Mouse (Mus musculus): ENCODE measurements around the gene Uck2. TPM values are rescaled to one million over a fixed set of nuclear protein-coding genes. Genes with fewer than 3 reads are reported as not detected.

Uck2 gene
- polyA plus RNA-seq, 1 experiment from 2014 or later: 103 TPM

GRCm38 (mm10) chr1:167282112-167282511, 3.0 kb downstream of the Uck2 start:
- H3K4me1 ChIP-seq: peaks cover 67% of the 10 kb centered on the region
- no peak for ATAC-seq

GRCm38 (mm10) chr1:167280061-167280460, 5.1 kb downstream of the Uck2 start:
- Histone ChIP-seq H3K27ac (no peak overlapping the region; the same call in 1 of the 2 replicates), H3K36me3 (peaks cover 17% of the 10 kb centered on the region), H3K4me3 (no peak overlapping the region), H3K27me3 (replicated peaks) (no peaks in the 10 kb centered on the region; the same call in 1 of the 2 replicates), H3K4me1 (peaks cover 72% of the 10 kb centered on the region), H3K4me2 (no peak overlapping the region), H3K9me3 (replicated peaks) (no peaks in the 10 kb centered on the region), H3K9ac (no peak overlapping the region)
- 72% methylated on average over 10 of the region's 10 CpGs for WGBS (ENCODE audit: insufficient replicate concordance)
- ATAC-seq: no peak

More at GRCm38 (mm10) chr1:167282112-167282511, 3.0 kb downstream of the Uck2 start:
- H3K9me3 ChIP-seq (replicated peaks): no peaks in the 10 kb centered on the region
- 56% methylated on average over 3 of the region's 3 CpGs for WGBS (ENCODE audit: insufficient replicate concordance)
- peaks cover 7% of the 10 kb centered on the region; the same call in 1 of the 2 replicates for H3K27me3 ChIP-seq (replicated peaks)
- H3K4me2 ChIP-seq: peak overlapping the region; percentile 86
- H3K27ac ChIP-seq: 0 out of 2 replicates have a peak overlapping the region, but pooled peaks have one; percentile 87
- peak overlapping the region; percentile 83 for H3K9ac ChIP-seq
- no peak overlapping the region for H3K4me3 ChIP-seq
- H3K36me3 ChIP-seq: peaks cover 17% of the 10 kb centered on the region

GRCm38 (mm10) chr1:167279160-167279715, 5.9 kb downstream of the Uck2 start:
- WGBS (ENCODE audit: insufficient replicate concordance): 52% methylated on average over 13 of the region's 13 CpGs
- H3K4me3 ChIP-seq: no peak overlapping the region
- no peak overlapping the region for H3K4me2 ChIP-seq
- peaks cover 17% of the 10 kb centered on the region for H3K36me3 ChIP-seq
- no peaks in the 10 kb centered on the region for H3K27me3 ChIP-seq (replicated peaks)
- no peaks in the 10 kb centered on the region for H3K9me3 ChIP-seq (replicated peaks)
- 0 out of 2 replicates have a peak, but pooled peaks have one; percentile 15 for ATAC-seq
- H3K27ac ChIP-seq: no peak overlapping the region
- no peak overlapping the region for H3K9ac ChIP-seq
- H3K4me1 ChIP-seq: peaks cover 76% of the 10 kb centered on the region

- ATAC-seq: no peak
- 79% methylated on average over 6 of the region's 6 CpGs for WGBS (ENCODE audit: insufficient replicate concordance)
Measured at GRCm38 (mm10) chr1:167278395-167278794, 6.7 kb downstream of the Uck2 start.

GRCm38 (mm10) chr1:167274646-167275390, 10.3 kb downstream of the Uck2 start:
- peak overlapping the region; percentile 77 for H3K27ac ChIP-seq
- WGBS (ENCODE audit: insufficient replicate concordance): 72% methylated on average over 12 of the region's 12 CpGs
- ATAC-seq: no peak
- no peak overlapping the region for H3K9ac ChIP-seq
- peaks cover 84% of the 10 kb centered on the region for H3K4me1 ChIP-seq
- no peak overlapping the region for H3K4me3 ChIP-seq
- H3K4me2 ChIP-seq: peak overlapping the region; percentile 62; the same call in 1 of the 2 replicates
- H3K27me3 ChIP-seq (replicated peaks): no peaks in the 10 kb centered on the region
- H3K36me3 ChIP-seq: peaks cover 10% of the 10 kb centered on the region; the same call in 1 of the 2 replicates
- H3K9me3 ChIP-seq (replicated peaks): no peaks in the 10 kb centered on the region

More at GRCm38 (mm10) chr1:167278395-167278794, 6.7 kb downstream of the Uck2 start:
- peaks cover 84% of the 10 kb centered on the region for H3K4me1 ChIP-seq
- no peak overlapping the region for H3K4me3 ChIP-seq
- peak overlapping the region; percentile 15; the same call in 1 of the 2 replicates for H3K27ac ChIP-seq
- no peaks in the 10 kb centered on the region for H3K9me3 ChIP-seq (replicated peaks)
- H3K36me3 ChIP-seq: peaks cover 17% of the 10 kb centered on the region
- H3K27me3 ChIP-seq (replicated peaks): no peaks in the 10 kb centered on the region
- H3K9ac ChIP-seq: no peak overlapping the region
- no peak overlapping the region for H3K4me2 ChIP-seq

GRCm38 (mm10) chr1:167273380-167274163, 11.5 kb downstream of the Uck2 start:
- H3K9me3 ChIP-seq (replicated peaks): no peaks in the 10 kb centered on the region
- H3K27me3 ChIP-seq (replicated peaks): no peaks in the 10 kb centered on the region
- peak overlapping the region; percentile 62 for H3K4me2 ChIP-seq
- peaks cover 86% of the 10 kb centered on the region for H3K4me1 ChIP-seq
- peak overlapping the region; percentile 51 for H3K9ac ChIP-seq
- peak; percentile 55 for ATAC-seq
- peak overlapping the region; percentile 77 for H3K27ac ChIP-seq
- WGBS (ENCODE audit: insufficient replicate concordance): 26% methylated on average over 14 of the region's 14 CpGs
- peak overlapping the region; percentile 24 for H3K4me3 ChIP-seq
- H3K36me3 ChIP-seq: 0 out of 2 replicates have a peak, but pooled peaks cover under 1% of the 10 kb centered on the region

- peak overlapping the region; percentile 91 for H3K27ac ChIP-seq
- H3K9ac ChIP-seq: peak overlapping the region; percentile 63
- peak; percentile 14 for ATAC-seq
- WGBS (ENCODE audit: insufficient replicate concordance): 31% methylated on average over 8 of the region's 8 CpGs
- H3K4me2 ChIP-seq: peak overlapping the region; percentile 60
- H3K36me3 ChIP-seq: peaks cover 5% of the 10 kb centered on the region
- H3K9me3 ChIP-seq (replicated peaks): no peaks in the 10 kb centered on the region
- H3K4me1 ChIP-seq: peaks cover 93% of the 10 kb centered on the region
- H3K4me3 ChIP-seq: no peak overlapping the region
- H3K27me3 ChIP-seq (replicated peaks): no peaks in the 10 kb centered on the region
Measured at GRCm38 (mm10) chr1:167271841-167272240, 13.3 kb downstream of the Uck2 start.

- Histone ChIP-seq H3K4me2 (peak overlapping the region; percentile 60), H3K9ac (peak overlapping the region; percentile 63), H3K9me3 (replicated peaks) (no peaks in the 10 kb centered on the region), H3K27me3 (replicated peaks) (no peaks in the 10 kb centered on the region), H3K27ac (peak overlapping the region; percentile 91), H3K36me3 (peaks cover 5% of the 10 kb centered on the region), H3K4me3 (no peak overlapping the region; the same call in 1 of the 2 replicates), H3K4me1 (peaks cover 88% of the 10 kb centered on the region)
- WGBS (ENCODE audit: insufficient replicate concordance): 9% methylated on average over 4 of the region's 4 CpGs
- peak; percentile 87 for ATAC-seq
Measured at GRCm38 (mm10) chr1:167271304-167271703, 13.8 kb downstream of the Uck2 start.

- H3K4me2 ChIP-seq: peak overlapping the region; percentile 60
- H3K4me1 ChIP-seq: peaks cover 87% of the 10 kb centered on the region
- peak overlapping the region; percentile 7; the same call in 1 of the 2 replicates for H3K4me3 ChIP-seq
- WGBS (ENCODE audit: insufficient replicate concordance): 32% methylated on average over 19 of the region's 19 CpGs
- H3K36me3 ChIP-seq: peaks cover 7% of the 10 kb centered on the region
- H3K27me3 ChIP-seq (replicated peaks): no peaks in the 10 kb centered on the region
- 0 out of 2 replicates have a peak, but pooled peaks have one; percentile 24 for ATAC-seq
- peak overlapping the region; percentile 63 for H3K9ac ChIP-seq
- H3K9me3 ChIP-seq (replicated peaks): no peaks in the 10 kb centered on the region
- H3K27ac ChIP-seq: peak overlapping the region; percentile 91
Measured at GRCm38 (mm10) chr1:167270342-167271111, 14.6 kb downstream of the Uck2 start.

- 42% methylated on average over 6 of the region's 6 CpGs for WGBS (ENCODE audit: insufficient replicate concordance)
- Histone ChIP-seq H3K36me3 (peaks cover 12% of the 10 kb centered on the region), H3K9ac (peak overlapping the region; percentile 63), H3K27ac (peak overlapping the region; percentile 91), H3K9me3 (replicated peaks) (no peaks in the 10 kb centered on the region), H3K4me1 (peaks cover 85% of the 10 kb centered on the region), H3K27me3 (replicated peaks) (no peaks in the 10 kb centered on the region), H3K4me3 (no peak overlapping the region), H3K4me2 (peak overlapping the region; percentile 60)
- no peak for ATAC-seq
Measured at GRCm38 (mm10) chr1:167269856-167270270, 15.3 kb downstream of the Uck2 start.

- H3K4me3 ChIP-seq: 0 out of 2 replicates have a peak overlapping the region, but pooled peaks have one; percentile 10
- H3K9ac ChIP-seq: peak overlapping the region; percentile 63; the same call in 1 of the 2 replicates
- no peaks in the 10 kb centered on the region for H3K9me3 ChIP-seq (replicated peaks)
- H3K27me3 ChIP-seq (replicated peaks): no peaks in the 10 kb centered on the region
- WGBS (ENCODE audit: insufficient replicate concordance): 15% methylated on average over 14 of the region's 14 CpGs
- H3K4me2 ChIP-seq: peak overlapping the region; percentile 60
- peak overlapping the region; percentile 91 for H3K27ac ChIP-seq
- H3K4me1 ChIP-seq: peaks cover 85% of the 10 kb centered on the region
- H3K36me3 ChIP-seq: peaks cover 17% of the 10 kb centered on the region
- peak; percentile 31; the same call in 1 of the 2 replicates for ATAC-seq
Measured at GRCm38 (mm10) chr1:167269350-167269811, 15.7 kb downstream of the Uck2 start.

Data from liver, embryonic 12.5 days (tissue).